Mouse (Mus musculus): ENCODE measurements around the gene Ppt1.
A peak's percentile ranks its signal among the peaks of the same experiment; 100 is the strongest.
"Not testable (repeated sequence)": the region's sequence is repeated elsewhere in the genome, so short reads cannot be mapped to it uniquely, and the experiment has no call there.

The Ppt1 gene

GRCm38 (mm10) chr4:122835530-122836402 lies at the start of gene Ppt1:
Gene Ppt1 (plus strand): TSS chr4:122836242.
- peak; percentile 87 to 92 for DNase-seq (ENCODE audit: low spot score in 2 of 2)

- DNase-seq (ENCODE audit: low spot score in 2 of 2): no peak
These were observed 46.5 kb upstream of the Ppt1 start for GRCm38 (mm10) chr4:122789335-122790089.

GRCm38 (mm10) chr4:122808108-122808507 lies 27.9 kb upstream of the Ppt1 start:
- DNase-seq (ENCODE audit: low spot score in 2 of 2): peak; percentile 39 to 60

- no peak for DNase-seq (ENCODE audit: low spot score in 2 of 2)
These were observed 24.9 kb upstream of the Ppt1 start for GRCm38 (mm10) chr4:122811180-122811579.

GRCm38 (mm10) chr4:122811824-122812223 lies 24.2 kb upstream of the Ppt1 start:
- no peak for DNase-seq (ENCODE audit: low spot score in 2 of 2)

- DNase-seq (ENCODE audit: low spot score in 2 of 2): no peak
These were observed 19.8 kb upstream of the Ppt1 start for GRCm38 (mm10) chr4:122816202-122816601.

GRCm38 (mm10) chr4:122820941-122821340 lies 15.1 kb upstream of the Ppt1 start:
- DNase-seq (ENCODE audit: low spot score in 2 of 2): not testable (repeated sequence)

- DNase-seq (ENCODE audit: low spot score in 2 of 2): no peak
These were observed 8.4 kb upstream of the Ppt1 start for GRCm38 (mm10) chr4:122827651-122828050.

GRCm38 (mm10) chr4:122829339-122829738 lies 6.7 kb upstream of the Ppt1 start:
- no peak for DNase-seq (ENCODE audit: low spot score in 2 of 2)

GRCm38 (mm10) chr4:122831888-122832287 lies 4.2 kb upstream of the Ppt1 start:
- no peak for DNase-seq (ENCODE audit: low spot score in 2 of 2)

- DNase-seq (ENCODE audit: low spot score in 2 of 2): no peak
These were observed 347 bp downstream of the Ppt1 start for GRCm38 (mm10) chr4:122836403-122836775.

- no peak for DNase-seq (ENCODE audit: low spot score in 2 of 2)
These were observed 1.2 kb downstream of the Ppt1 start for GRCm38 (mm10) chr4:122837180-122837730.

GRCm38 (mm10) chr4:122837994-122838393 lies 2.0 kb downstream of the Ppt1 start:
- DNase-seq (ENCODE audit: low spot score in 2 of 2): no peak

GRCm38 (mm10) chr4:122838416-122838815 lies 2.4 kb downstream of the Ppt1 start:
- DNase-seq (ENCODE audit: low spot score in 2 of 2): no peak

GRCm38 (mm10) chr4:122848150-122848621 lies 12.1 kb downstream of the Ppt1 start:
- no peak for DNase-seq (ENCODE audit: low spot score in 2 of 2)

- no peak for DNase-seq (ENCODE audit: low spot score in 2 of 2)
These were observed 15.5 kb downstream of the Ppt1 start for GRCm38 (mm10) chr4:122851535-122851934.

GRCm38 (mm10) chr4:122853691-122854090 lies 17.6 kb downstream of the Ppt1 start:
- DNase-seq (ENCODE audit: low spot score in 2 of 2): no peak

- DNase-seq (ENCODE audit: low spot score in 2 of 2): no peak
These were observed 18.7 kb downstream of the Ppt1 start for GRCm38 (mm10) chr4:122854770-122855169.

- DNase-seq (ENCODE audit: low spot score in 2 of 2): no peak
These were observed 21.9 kb downstream of the Ppt1 start for GRCm38 (mm10) chr4:122857909-122858308.

GRCm38 (mm10) chr4:122859096-122859674 lies 23.1 kb downstream of the Ppt1 start:
- no peak for DNase-seq (ENCODE audit: low spot score in 2 of 2)

- no peak for DNase-seq (ENCODE audit: low spot score in 2 of 2)
These were observed 25.8 kb downstream of the Ppt1 start for GRCm38 (mm10) chr4:122861836-122862235.

GRCm38 (mm10) chr4:122868041-122868440 lies 32.0 kb downstream of the Ppt1 start:
- no peak for DNase-seq (ENCODE audit: low spot score in 2 of 2)

Data from frontal cortex, postnatal 14 days (tissue).